21 mouse cellular contexts compared by ENCODE assay signal in genomic region chr12:40805257-40805656, GRCm38 (mm10).
DNase-seq lines count a peak whose midpoint lies in the region; ATAC-seq and TF ChIP-seq lines count a peak whose summit lies in the region.
"Had no signal": no experiment of that assay in that cellular context is flagged by ENCODE, and none has a peak within 500 bp of the region (broad histone marks: within the 10 kb centered on the region; RNA-seq: fewer than 3 reads in every experiment).

No protein-coding gene starts in this region.

- intact Hi-C loops in heart, adult 2 months (cut with DNase I) = no loop called here

- no peaks in the 10 kb centered on the region for H3K27me3 ChIP-seq in heart, adult 2 months (ENCODE audit: control insufficient read depth, insufficient read depth, low read length)
- H3K27me3 ChIP-seq: embryonic facial prominence, embryonic 13.5 days; embryonic facial prominence, embryonic 15.5 days; forebrain, embryonic 12.5 days had no signal

- H3K4me3 ChIP-seq in heart, adult 2 months = no peak overlapping the region
- H3K4me3 ChIP-seq: embryonic facial prominence, embryonic 13.5 days; embryonic facial prominence, embryonic 15.5 days; erythroblast, embryonic 14.5 days; forebrain, embryonic 10.5 days; forebrain, embryonic 12.5 days had no signal

- peaks cover 3% of the 10 kb centered on the region; the same call in 1 of the 2 replicates for H3K36me3 ChIP-seq in heart, adult 2 months (ENCODE audit: control insufficient read depth, insufficient read depth, low read length)
- H3K36me3 ChIP-seq: embryonic facial prominence, embryonic 15.5 days had no signal

- H3K4me1 ChIP-seq in heart, adult 2 months (ENCODE audit: control insufficient read depth, insufficient read depth, low read length) = no peaks in the 10 kb centered on the region
- H3K4me1 ChIP-seq: embryonic facial prominence, embryonic 13.5 days; embryonic facial prominence, embryonic 15.5 days; forebrain, embryonic 10.5 days; forebrain, embryonic 12.5 days had no signal

- ATAC-seq in megakaryocyte, adult 5-6 weeks (ENCODE audit: poor library complexity, severe bottlenecking) = 0 out of 2 replicates have a peak, but pooled peaks have one; percentile 33
- ATAC-seq in activated CD4-positive, CD25-positive, alpha-beta regulatory T cell, adult 4 months = no peak
- ATAC-seq: forebrain, embryonic 14.5 days; forebrain, embryonic 16.5 days had no signal

- no peak for TF ChIP-seq EP300 in heart, adult 2 months (IDR thresholded peaks at IDR 0.05; ENCODE audit: insufficient read depth, low read depth, low read length)

- peak; percentile 51 for DNase-seq in heart, adult 11 months
- no peak for DNase-seq in heart, adult 2 months
- DNase-seq in gastrocnemius, postnatal 25 days = no peak
- DNase-seq: adrenal gland, adult 8-10 months; adrenal gland, postnatal 14 days; adrenal gland, postnatal 36 days; cerebellum, adult 11-12 months; cerebellum, adult 2 months; cerebellum, adult 9-10 months; cerebellum, postnatal 10 days; cerebellum, postnatal 25 days; embryo, embryonic 11 days had no signal

- no peak for TF ChIP-seq POLR2A in heart, adult 2 months (IDR thresholded peaks at IDR 0.05; ENCODE audit: insufficient read depth, low read depth, low read length)

- H3K79me2 ChIP-seq in heart, adult 2 months (replicated peaks; ENCODE audit: control insufficient read depth, insufficient read depth, low read length) = no peaks in the 10 kb centered on the region

- H3K9ac ChIP-seq in heart, adult 2 months (ENCODE audit: low read depth, low read length) = no peak overlapping the region
- H3K9ac ChIP-seq: embryonic facial prominence, embryonic 13.5 days; embryonic facial prominence, embryonic 15.5 days; forebrain, embryonic 12.5 days had no signal

- no peak for TF ChIP-seq CTCF in heart, adult 2 months (IDR thresholded peaks at IDR 0.05)

- no peak overlapping the region for H3K27ac ChIP-seq in heart, adult 2 months
- H3K27ac ChIP-seq: embryonic facial prominence, embryonic 13.5 days; embryonic facial prominence, embryonic 15.5 days; forebrain, embryonic 10.5 days; forebrain, embryonic 12.5 days had no signal

- WGBS in heart, adult 2 months = 79% methylated on average over 2 of the region's 2 CpGs
